Mouse (Mus musculus): ENCODE measurements around the gene Odc1.

Odc1 gene

GRCm38 (mm10) chr12:17588906-17589612 is 44.5 kb downstream of the Odc1 start:
- no peak for DNase-seq (ENCODE audit: low spot score)

DNA sequence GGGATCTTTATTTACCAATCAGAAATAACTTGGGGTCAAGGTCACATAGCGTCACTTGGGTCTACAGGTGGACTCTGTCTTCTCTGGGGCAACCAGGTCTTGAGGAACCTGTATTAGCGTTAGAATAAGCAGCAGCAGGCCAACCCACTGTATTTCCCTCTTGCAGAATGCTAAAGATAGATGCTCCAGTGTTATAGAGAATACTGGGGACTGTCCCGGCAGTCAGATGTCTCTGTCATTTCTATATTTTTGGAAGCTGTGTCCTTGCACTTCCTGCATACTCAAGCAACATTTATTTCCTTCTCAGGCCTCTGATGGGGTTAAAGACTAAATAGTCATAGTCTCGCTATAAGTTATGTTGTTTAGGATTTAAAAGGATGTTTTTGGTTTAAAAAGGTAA is 46.7 kb downstream of the Odc1 start:
- DNase-seq (ENCODE audit: low spot score): no peak

DNA sequence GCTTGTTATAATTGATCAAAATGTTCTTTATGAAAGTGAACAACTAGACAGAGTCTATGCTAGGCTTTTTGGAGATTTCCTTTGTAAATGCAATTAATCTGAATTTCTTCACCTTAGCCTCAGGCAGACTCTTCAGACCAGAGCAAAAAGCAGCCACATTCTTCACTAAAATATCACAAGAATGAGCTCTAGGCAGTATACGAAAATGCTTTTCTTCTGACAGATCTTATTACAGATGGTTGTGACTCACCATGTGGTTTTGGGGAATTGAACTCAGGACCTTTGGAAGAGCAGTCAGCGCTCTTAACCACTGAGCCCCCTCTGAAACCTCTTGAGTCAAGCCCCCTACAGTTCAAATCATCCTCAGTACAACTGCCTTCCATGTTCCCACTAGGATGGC is 49.4 kb downstream of the Odc1 start:
- no peak for DNase-seq (ENCODE audit: low spot score)

DNA sequence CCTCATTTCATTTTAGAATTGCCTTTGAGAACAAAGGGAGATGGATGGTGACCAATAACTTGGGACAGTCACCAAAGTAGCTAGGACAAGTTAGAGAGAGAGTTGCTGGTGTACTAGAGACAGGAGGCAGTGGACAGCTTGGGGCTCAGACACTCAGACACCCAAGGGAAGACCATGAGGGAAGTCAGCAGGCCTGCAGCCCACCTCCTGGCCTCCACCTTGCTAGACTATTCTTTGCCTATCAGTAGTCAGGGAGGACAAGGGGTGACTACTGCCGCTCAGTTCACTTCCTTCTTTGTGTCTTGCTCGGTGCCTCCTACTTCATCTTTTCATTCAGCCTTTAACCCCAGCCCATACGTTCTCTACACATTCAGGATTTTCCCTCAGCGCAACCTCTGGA is 50.1 kb downstream of the Odc1 start:
- DNase-seq (ENCODE audit: low spot score): no peak

GRCm38 (mm10) chr12:17595166-17595565 is 50.6 kb downstream of the Odc1 start:
- no peak for DNase-seq (ENCODE audit: low spot score)

Data from ovary, postnatal 36 days (tissue).